Mouse (Mus musculus): ENCODE measurements around the gene P2rx2.

DNA sequence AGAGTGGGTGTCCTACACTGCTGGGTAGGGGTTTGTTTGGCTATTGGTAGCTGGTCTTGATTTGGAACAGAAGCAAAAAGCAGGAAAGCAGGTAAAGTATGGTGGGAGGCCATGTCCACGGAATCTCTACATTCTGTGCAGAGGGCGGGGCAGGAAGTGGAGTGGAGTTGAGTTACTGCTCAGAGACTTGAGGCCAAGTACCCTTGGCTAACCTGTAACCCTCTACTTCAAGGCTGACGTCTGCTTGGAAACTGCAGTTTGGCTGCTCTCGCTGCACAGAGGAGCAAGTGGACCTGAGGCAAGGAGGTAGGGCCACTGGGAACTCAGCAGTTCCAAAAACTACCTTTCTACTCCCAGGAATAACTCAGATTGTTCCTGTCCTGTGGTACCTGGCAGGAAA lies 1.5 kb upstream of the P2rx2 start, which contains the start of gene Lrcol1:
- TF ChIP-seq CTCF (IDR thresholded peaks at IDR 0.05; ENCODE audit: low read depth) (no peak), EP300 (IDR thresholded peaks at IDR 0.05; ENCODE audit: low read depth) (no peak)
